Mouse (Mus musculus): ENCODE data around the gene Lin37. TPM values are rescaled to one million over a fixed set of nuclear protein-coding genes. Genes with fewer than 3 reads are reported as not detected.

The Lin37 gene
- 100 to 1,000 TPM; 101 to 104 TPM for polyA plus RNA-seq (2017; shearing (Covaris generic))

DNA sequence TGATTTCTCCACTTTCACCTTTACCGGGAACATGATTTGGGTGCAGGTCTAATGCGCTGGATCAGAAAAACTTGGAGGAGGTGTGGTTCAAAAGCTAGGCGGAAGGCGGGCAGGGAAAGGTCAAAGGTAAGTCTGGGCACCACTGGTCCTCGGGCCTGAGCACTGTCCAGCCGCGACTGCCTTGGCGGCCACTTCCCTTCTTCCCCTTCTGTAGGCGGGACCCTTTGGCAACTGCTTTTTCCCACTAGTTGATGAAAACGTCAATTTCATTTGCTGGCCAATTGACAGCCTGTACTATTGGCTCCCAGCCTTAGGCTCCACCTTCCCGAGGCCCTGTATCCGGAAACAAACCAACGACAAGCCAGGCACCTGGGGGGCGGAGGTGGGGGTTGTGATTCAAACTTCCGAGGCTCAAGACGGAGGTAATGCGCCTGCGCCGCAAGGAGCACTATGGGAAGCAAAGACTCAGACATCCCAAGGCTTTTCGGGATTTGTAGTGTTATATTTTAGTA is at the start of gene Lin37:
TSS of gene Lin37 (minus strand) at position 396 of the 512 bp plus-strand sequence.
- ATAC-seq: peak; percentile 76

DNA sequence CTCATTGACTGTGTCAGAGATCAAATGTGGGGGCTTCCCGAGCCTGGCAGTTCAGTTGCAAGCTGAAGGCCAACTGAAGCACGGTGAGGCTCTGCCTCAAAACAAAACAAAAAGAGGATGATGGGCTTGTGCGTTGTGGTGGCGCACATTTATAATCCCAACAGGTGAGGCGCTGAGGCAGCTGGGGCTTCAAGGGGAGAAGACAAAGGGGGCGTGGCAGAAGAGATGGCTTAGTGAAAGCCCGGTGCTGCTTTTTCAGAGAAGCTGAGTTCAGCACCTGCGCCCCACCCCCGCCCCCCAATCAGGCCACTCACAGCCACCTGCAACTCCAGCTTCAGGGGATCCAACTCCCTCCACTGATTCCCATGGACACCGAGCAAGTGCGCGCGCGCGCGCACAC is 48.8 kb upstream of the Lin37 start:
- no peak for ATAC-seq

GRCm38 (mm10) chr7:30607706-30608309 is 48.2 kb upstream of the Lin37 start:
- ATAC-seq: peak; percentile 91

DNA sequence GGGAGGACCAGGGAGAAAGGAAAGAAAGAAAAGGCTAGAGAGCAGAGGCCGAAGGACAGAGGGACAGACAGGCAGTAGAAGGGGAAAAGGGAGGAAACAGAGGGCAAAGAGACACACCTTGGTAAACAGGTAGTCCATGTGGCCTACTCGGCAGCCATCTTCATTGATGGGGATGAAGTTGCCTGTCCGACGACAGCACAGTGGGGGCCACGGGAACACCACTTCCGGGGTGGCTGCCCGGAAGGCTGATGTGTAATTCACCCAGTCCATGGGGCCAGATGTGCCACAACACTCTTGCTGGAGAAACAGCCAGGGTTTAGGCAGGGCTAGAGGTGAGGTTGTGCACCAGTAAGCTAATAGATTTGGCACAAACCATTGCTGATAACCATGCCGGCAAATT is 45.3 kb upstream of the Lin37 start:
- no peak for ATAC-seq

- ATAC-seq: no peak
Measured at GRCm38 (mm10) chr7:30604424-30604823, 44.8 kb upstream of the Lin37 start.

GRCm38 (mm10) chr7:30602583-30602982 is 42.9 kb upstream of the Lin37 start:
- no peak for ATAC-seq

- no peak for ATAC-seq
Measured at GRCm38 (mm10) chr7:30600651-30601050, 41.0 kb upstream of the Lin37 start.

GRCm38 (mm10) chr7:30599933-30600353 is 40.3 kb upstream of the Lin37 start:
- peak; percentile 97 for ATAC-seq

GRCm38 (mm10) chr7:30598786-30599185 is 39.1 kb upstream of the Lin37 start, which contains the start of gene Zbtb32:
Gene Zbtb32 (minus strand): TSS chr7:30598909.
- ATAC-seq: no peak

DNA sequence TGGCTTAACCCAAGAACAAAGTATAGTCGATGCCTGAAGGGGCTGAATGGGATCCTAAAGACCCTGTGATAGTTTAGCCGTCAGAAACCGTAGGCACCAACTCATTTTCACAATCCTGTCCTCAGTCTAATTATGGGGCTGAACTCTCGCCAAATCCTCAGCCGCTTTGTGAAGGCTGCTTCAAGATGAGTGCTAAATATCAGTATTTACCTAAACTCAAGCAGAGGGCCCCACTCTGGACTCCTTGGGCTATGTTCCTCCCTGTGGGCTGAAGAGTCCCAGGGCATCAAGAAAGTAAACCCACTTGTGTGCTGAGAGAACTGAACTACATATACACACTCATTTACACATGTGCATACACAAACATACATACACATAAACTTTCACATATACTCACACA is 37.2 kb upstream of the Lin37 start:
- no peak for ATAC-seq

DNA sequence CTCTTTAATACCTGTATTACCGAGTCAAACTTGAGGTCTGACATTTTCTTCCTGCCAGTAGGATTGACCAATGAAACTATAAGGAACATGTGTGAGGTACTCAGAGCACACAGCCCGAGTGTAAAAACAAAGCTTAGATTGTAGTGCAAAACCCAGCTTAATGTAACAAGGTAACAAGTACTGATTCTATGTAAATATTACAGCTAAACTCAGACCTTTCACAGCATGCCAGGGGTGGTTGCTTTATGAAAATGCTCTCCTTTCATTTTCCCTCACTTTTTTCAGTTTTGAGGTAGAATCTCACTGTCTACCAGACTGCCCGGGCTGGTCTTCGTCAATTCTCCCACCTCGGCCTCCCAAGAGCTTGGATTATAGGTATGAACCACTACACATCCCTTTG is 36.5 kb upstream of the Lin37 start:
- no peak for ATAC-seq

GRCm38 (mm10) chr7:30594510-30595024 is 34.9 kb upstream of the Lin37 start:
- peak; percentile 37 for ATAC-seq

GRCm38 (mm10) chr7:30593579-30594509 is 34.2 kb upstream of the Lin37 start:
- peak; percentile 48 for ATAC-seq

- ATAC-seq: no peak
Measured at GRCm38 (mm10) chr7:30592772-30593423, 33.3 kb upstream of the Lin37 start.

- no peak for ATAC-seq
Measured at GRCm38 (mm10) chr7:30591605-30591951, 31.9 kb upstream of the Lin37 start.

DNA sequence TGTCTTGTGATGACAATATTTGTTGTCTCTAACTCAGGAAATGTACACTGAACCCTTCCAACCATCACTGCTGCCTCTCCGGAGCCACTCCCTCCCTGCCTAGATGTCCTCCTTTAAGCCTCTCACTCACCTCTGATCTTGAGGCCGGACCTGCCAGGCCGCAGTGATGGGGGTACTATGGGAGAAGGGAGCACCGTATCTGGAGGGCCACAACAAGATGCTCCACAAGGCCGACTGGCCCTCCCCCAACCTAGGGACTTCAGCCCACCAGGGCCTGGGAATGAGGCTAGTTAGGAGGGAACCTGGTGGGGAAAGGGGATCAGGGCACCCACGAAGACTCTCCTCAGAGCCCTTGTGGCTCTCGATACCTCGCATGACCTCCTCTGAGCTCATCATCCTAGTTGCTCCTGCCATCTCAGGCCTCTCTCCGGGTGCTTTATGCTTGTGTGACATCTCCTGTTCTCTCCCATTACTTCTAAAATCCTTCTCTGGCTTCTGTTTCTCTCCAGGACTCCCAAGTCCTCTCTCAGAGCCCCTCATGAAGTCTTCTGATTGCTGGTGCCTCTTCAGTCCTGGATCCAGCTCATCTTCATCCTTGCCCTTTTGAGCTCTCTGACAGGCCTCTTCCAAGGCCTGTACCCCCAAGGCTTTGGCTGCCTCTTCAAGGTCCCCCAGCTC is 31.4 kb upstream of the Lin37 start:
- ATAC-seq: no peak

GRCm38 (mm10) chr7:30589435-30590301 is 30.0 kb upstream of the Lin37 start:
- ATAC-seq: peak; percentile 21

GRCm38 (mm10) chr7:30588676-30589434 is 29.2 kb upstream of the Lin37 start, which contains the start of gene Kmt2b:
Gene Kmt2b (minus strand): TSS chr7:30588726.
- peak; percentile 79 for ATAC-seq

DNA sequence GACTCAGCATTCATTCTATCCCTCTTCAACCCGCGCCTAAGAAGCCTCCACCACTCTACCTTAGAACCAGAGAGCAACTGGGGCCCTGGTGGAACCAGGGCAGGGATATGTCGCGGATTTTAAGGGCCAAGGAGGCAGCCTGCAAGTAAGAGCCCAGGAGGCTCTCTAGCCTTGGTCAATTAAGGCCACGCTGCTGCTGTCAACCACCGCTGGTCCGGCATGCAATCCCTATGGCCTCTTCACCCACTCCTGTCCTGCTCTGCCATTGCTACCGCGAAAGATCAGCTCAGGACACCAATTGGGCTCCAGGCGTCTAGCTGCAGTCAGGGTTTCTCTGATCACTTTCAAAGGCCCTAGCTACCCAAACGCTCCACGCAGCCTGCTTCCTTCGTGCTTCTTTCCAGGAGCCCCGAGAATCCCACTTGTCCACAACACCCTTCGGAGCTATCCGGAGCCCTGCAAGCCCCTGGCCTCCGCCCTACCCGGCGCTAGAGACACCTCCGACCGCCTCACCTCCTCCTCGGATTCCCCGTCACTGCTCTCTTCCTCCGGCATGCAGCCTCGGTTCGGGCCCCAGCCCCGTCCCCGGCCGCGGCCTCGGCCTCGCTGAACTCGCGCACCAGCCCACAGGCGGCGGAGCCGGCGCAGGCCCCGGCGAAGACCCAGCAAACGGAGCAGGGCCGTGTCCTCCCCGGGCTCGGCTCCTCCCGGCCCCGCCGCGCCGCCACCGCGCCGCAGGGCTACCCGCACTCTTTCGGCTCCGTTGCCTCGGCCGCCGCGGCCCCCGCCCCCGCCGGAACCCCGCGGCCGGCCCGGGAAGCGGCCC is 28.4 kb upstream of the Lin37 start:
- peak; percentile 30 for ATAC-seq

Data from CD4-positive, CD25-positive, alpha-beta regulatory T cell, adult 4 months (primary cell).